Mouse (Mus musculus) megakaryocyte, embryonic 14.5 days (primary cell): ENCODE data around the gene Ubb.

Experiments
- FLI1 ChIP-seq: IDR thresholded peaks from 2 replicates; pipeline ENCODE4 v1.6.1; 2012; ENCODE audit warnings: low read length, inconsistent platforms, mixed read lengths
- GATA1 ChIP-seq: IDR thresholded peaks from 3 replicates; pipeline ENCODE4 v1.6.1; 2012; ENCODE audit warnings: mixed read lengths, low read length, inconsistent platforms, borderline replicate concordance

- TF ChIP-seq GATA1 (no peak), FLI1 (no peak)
Observed at GRCm38 (mm10) chr11:62576530-62577152, 25.7 kb downstream of the Ubb start.
